ENCODE assay signal across 15 mouse cellular contexts in the genomic region with DNA sequence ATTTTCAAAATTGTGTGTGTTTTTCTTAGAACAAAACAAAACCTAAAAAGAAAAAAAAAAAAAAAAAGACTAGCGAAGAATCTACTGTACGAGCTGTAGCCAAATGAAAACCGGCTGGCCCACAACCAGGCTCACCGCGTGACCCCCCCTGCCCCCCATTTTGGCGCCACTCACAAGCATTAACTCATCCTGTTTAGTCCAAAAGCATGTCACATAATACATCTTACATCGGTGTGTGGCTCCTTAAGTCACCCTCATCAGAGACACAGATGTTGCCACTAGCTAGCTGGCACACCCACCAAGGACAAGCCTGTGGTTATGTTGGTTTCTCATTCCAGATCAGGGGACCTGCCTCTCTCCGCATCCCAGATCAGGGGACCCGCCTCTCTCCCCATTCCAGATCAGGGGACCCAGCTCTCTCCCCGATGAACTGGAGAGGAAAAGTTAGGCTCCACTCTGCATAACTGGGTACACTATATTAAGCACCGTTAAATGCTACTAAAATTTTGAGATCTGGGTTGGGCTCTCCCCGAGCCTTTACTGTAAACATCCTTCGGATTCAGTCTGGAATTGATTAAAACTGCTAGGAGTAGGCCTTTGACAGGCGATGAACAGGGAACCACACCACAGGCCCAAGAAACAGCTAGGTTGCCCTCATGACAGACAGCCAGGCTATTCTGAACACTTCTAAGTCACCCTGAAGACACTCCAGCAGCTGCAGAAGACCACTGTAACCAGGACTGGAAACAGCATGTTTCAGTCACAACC. TPM values are rescaled to one million over a fixed set of nuclear protein-coding genes. Genes with fewer than 3 reads are reported as not detected.
DNase-seq lines count a peak whose midpoint lies in the region; ATAC-seq lines count a peak whose summit lies in the region.
"Had no signal": no experiment of that assay in that cellular context is flagged by ENCODE, and none has a peak within 500 bp of the region (broad histone marks: within the 10 kb centered on the region; RNA-seq: fewer than 3 reads in every experiment).

No protein-coding gene starts in this region.

- 0 out of 2 replicates have a peak overlapping the region, but pooled peaks have one; percentile 17 for H3K27ac ChIP-seq in hindbrain, embryonic 12.5 days
- no peak overlapping the region for H3K27ac ChIP-seq in hindbrain, embryonic 11.5 days (ENCODE audit: low read depth, low read length)
- peak overlapping the region; percentile 65 for H3K27ac ChIP-seq in embryonic facial prominence, embryonic 14.5 days (replicated peaks; ENCODE audit: low read depth, low read length)
- H3K27ac ChIP-seq: hindbrain, embryonic 10.5 days; macrophage; neural tube, embryonic 12.5 days had no signal

- H3K9me3 ChIP-seq in hindbrain, embryonic 12.5 days (replicated peaks), result no peaks in the 10 kb centered on the region
- H3K9me3 ChIP-seq in hindbrain, embryonic 11.5 days (ENCODE audit: control insufficient read depth, low read length), result no peaks in the 10 kb centered on the region
- H3K9me3 ChIP-seq in embryonic facial prominence, embryonic 14.5 days (ENCODE audit: control insufficient read depth, low read length), result no peaks in the 10 kb centered on the region
- H3K9me3 ChIP-seq: hindbrain, embryonic 10.5 days; neural tube, embryonic 12.5 days had no signal

- no peak for ATAC-seq in hindbrain, embryonic 12.5 days (ENCODE audit: low FRiP score)
- ATAC-seq in hindbrain, embryonic 11.5 days (ENCODE audit: low FRiP score), result no peak
- no peak for ATAC-seq in embryonic facial prominence, embryonic 14.5 days (ENCODE audit: low read depth)
- ATAC-seq: midbrain, embryonic 16.5 days had no signal

- DNase-seq in hindbrain, embryonic 11.5 days (ENCODE audit: low spot score), result no peak
- peak; percentile 42 for DNase-seq in thymus, postnatal 0 days (ENCODE audit: low spot score)
- no peak for DNase-seq in thymus, postnatal 10 days (ENCODE audit: low spot score in 2 of 2)
- peak; percentile 75 for DNase-seq in embryonic facial prominence, embryonic 14.5 days (ENCODE audit: low spot score)
- DNase-seq in kidney, postnatal 36 days, result no peak
- no peak for DNase-seq in cerebellum, postnatal 25 days
- no peak for DNase-seq in neural tube, embryonic 10.5 days (ENCODE audit: extremely low spot score, low spot score)
- DNase-seq: cerebellum, postnatal 10 days; gastrocnemius, postnatal 14 days; lung, adult 18-20 months had no signal

- no peaks in the 10 kb centered on the region for H3K36me3 ChIP-seq in hindbrain, embryonic 12.5 days
- no peaks in the 10 kb centered on the region for H3K36me3 ChIP-seq in hindbrain, embryonic 11.5 days (ENCODE audit: control insufficient read depth, insufficient read depth, low read length)
- H3K36me3 ChIP-seq in embryonic facial prominence, embryonic 14.5 days (ENCODE audit: control insufficient read depth, insufficient read depth, low read length), result no peaks in the 10 kb centered on the region
- H3K36me3 ChIP-seq: hindbrain, embryonic 10.5 days; neural tube, embryonic 12.5 days had no signal

- H3K9ac ChIP-seq in hindbrain, embryonic 12.5 days, result no peak overlapping the region
- H3K9ac ChIP-seq in hindbrain, embryonic 11.5 days (ENCODE audit: low read depth, low read length), result no peak overlapping the region
- H3K9ac ChIP-seq in embryonic facial prominence, embryonic 14.5 days (ENCODE audit: low read depth, low read length), result no peak overlapping the region
- H3K9ac ChIP-seq: neural tube, embryonic 12.5 days had no signal

- H3K4me2 ChIP-seq in hindbrain, embryonic 12.5 days (replicated peaks), result no peak overlapping the region
- no peak overlapping the region for H3K4me2 ChIP-seq in hindbrain, embryonic 11.5 days (replicated peaks; ENCODE audit: low read depth, low read length)
- H3K4me2 ChIP-seq in embryonic facial prominence, embryonic 14.5 days (ENCODE audit: low read depth, low read length), result peak overlapping the region; percentile 9; the same call in 1 of the 2 replicates
- H3K4me2 ChIP-seq: neural tube, embryonic 12.5 days had no signal

- H3K27me3 ChIP-seq in hindbrain, embryonic 12.5 days, result no peaks in the 10 kb centered on the region
- no peaks in the 10 kb centered on the region for H3K27me3 ChIP-seq in hindbrain, embryonic 11.5 days (ENCODE audit: control insufficient read depth, insufficient read depth, low read length)
- H3K27me3 ChIP-seq in embryonic facial prominence, embryonic 14.5 days (replicated peaks; ENCODE audit: control insufficient read depth, insufficient read depth, low read length), result no peaks in the 10 kb centered on the region
- H3K27me3 ChIP-seq: neural tube, embryonic 12.5 days had no signal

- WGBS in hindbrain, embryonic 12.5 days, result 78% methylated on average over 14 of the region's 14 CpGs
- WGBS in hindbrain, embryonic 11.5 days, result 81% methylated on average over 14 of the region's 14 CpGs
- WGBS in embryonic facial prominence, embryonic 14.5 days, result 39% methylated on average over 14 of the region's 14 CpGs

- H3K4me1 ChIP-seq in hindbrain, embryonic 12.5 days, result peaks cover 38% of the 10 kb centered on the region
- H3K4me1 ChIP-seq in hindbrain, embryonic 11.5 days (replicated peaks; ENCODE audit: control insufficient read depth, insufficient read depth, low read length), result peaks cover 18% of the 10 kb centered on the region
- peaks cover 52% of the 10 kb centered on the region for H3K4me1 ChIP-seq in embryonic facial prominence, embryonic 14.5 days (ENCODE audit: control insufficient read depth, insufficient read depth, low read length)

- no peak overlapping the region for H3K4me3 ChIP-seq in hindbrain, embryonic 12.5 days
- no peak overlapping the region for H3K4me3 ChIP-seq in hindbrain, embryonic 11.5 days (ENCODE audit: low read depth, low read length)
- no peak overlapping the region for H3K4me3 ChIP-seq in embryonic facial prominence, embryonic 14.5 days (ENCODE audit: low read depth, low read length)
- H3K4me3 ChIP-seq: hindbrain, embryonic 10.5 days; neural tube, embryonic 12.5 days had no signal

RNA-seq across cellular contexts. Expression of gene Sema4d, which starts 43.8 kb away (rescaled TPM):
- polyA plus RNA-seq in hindbrain, embryonic 12.5 days (2016; fragmentation: Nextera tagmentation; extraction: Ambion mirVana), result 7.2 and 7.7 TPM in 2 replicates
- 3.9 and 5.2 TPM in 2 replicates for polyA plus RNA-seq in hindbrain, embryonic 11.5 days (2014; fragmentation: Nextera tagmentation; extraction: Ambion mirVana)
- 55.9 and 58.5 TPM in 2 replicates for polyA plus RNA-seq in thymus, postnatal 0 days (2015; fragmentation: Nextera tagmentation; extraction: Ambion mirVana)
- 11.1 and 11.7 TPM in 2 replicates for polyA plus RNA-seq in embryonic facial prominence, embryonic 14.5 days (2014; fragmentation: Nextera tagmentation; extraction: Ambion mirVana)

Comparison
In these comparisons a context has a peak if more than half of its experiments do, and no peak if none do; other contexts are left out.
1. DNase-seq: peak in thymus, postnatal 0 days (single experiment) and embryonic facial prominence, embryonic 14.5 days (single experiment); none in hindbrain, embryonic 11.5 days (single experiment), thymus, postnatal 10 days (0 of 2), kidney, postnatal 36 days (0 of 2), cerebellum, postnatal 25 days (0 of 2) and neural tube, embryonic 10.5 days (single experiment).